Mouse (Mus musculus): ENCODE data around the gene Ehbp1.

Ehbp1 gene

DNA sequence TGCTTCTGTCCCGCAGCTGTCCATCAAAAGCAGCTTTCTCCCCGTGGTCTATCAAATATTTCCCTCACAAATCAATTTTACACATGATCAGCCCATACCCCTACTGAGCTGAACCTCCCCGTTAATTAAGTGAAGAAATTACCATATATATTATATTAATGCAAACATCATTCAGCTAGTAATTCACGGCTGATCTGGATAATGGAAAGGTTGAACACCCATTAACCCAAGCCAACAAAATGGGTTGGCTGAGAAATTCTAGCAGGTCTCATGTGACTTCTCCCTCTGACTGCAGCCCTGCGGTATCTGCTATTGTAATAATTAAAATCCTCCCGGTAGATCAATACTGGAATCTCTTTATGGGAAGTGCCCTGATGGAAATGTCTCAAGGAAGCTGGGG is 286.2 kb downstream of the Ehbp1 start:
- DNase-seq (ENCODE audit: low spot score) = no peak

- DNase-seq (ENCODE audit: low spot score) = no peak
These were observed 288.9 kb downstream of the Ehbp1 start for GRCm38 (mm10) chr11:22053034-22053668.

DNA sequence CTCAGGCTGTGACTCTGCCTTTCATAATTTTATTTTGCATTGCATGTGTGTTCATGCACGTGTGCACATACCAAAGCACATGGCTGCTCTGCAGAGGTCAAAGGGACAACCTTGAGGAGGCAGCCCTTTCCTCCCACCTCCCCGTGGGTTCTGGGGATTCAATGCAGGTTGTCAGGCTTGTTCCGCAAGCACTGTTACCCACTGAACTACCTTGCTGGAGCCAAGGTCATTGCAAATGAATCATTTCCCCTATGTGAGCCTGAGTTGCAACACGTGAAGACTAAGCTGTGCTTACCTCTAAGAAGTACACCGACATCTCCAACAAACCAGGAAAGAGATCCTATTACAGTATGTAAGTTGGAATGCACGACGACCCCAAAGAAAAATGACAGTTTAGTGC is 291.2 kb downstream of the Ehbp1 start:
- DNase-seq (ENCODE audit: low spot score) = no peak

GRCm38 (mm10) chr11:22039854-22040426 is 302.2 kb downstream of the Ehbp1 start:
- DNase-seq (ENCODE audit: low spot score) = no peak

DNA sequence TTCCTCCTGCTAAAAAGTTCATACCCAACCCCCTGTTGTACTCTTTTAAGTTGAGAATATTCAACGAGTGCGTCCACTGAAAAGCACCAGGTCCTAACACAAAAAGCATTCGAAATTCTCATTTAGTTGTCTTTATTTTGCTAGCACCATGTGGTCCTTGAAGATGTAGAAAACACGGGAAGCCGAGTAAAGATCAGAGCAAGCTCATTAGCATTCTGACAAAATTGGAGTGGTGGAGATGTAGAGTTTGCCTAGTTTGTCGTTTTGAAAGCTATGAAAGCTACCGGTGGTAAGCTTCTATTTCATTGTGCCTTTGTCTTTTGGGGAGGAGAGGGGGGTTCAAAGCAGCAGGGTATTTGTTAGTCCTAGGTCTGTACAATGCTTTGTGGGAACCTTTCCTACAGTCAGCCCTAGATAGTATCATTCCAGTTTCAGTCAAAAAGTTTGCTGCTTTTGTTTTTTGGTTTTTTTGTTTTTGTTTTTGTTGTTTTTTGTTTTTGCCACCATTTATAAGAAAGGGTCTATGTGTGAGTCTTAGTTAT is 307.5 kb downstream of the Ehbp1 start:
- no peak for DNase-seq (ENCODE audit: low spot score)

DNA sequence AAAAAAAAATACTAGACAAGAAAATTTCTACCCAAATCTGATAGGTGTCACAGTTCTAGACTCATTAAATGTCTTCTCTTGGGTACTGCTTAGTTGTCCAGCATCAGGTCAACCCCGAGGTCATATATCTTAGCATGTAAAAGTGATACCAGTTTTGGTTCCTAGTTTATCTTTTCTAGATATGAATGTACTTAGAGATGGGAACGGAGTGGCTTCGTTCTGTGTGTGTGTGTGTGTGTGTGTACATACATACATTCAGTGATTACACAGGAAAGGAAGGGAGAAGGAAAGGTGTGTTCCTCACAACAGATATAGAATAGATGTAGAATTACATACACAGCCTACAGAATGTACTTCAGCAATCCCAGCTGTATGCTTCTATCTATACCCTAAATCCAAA is 308.5 kb downstream of the Ehbp1 start:
- no peak for DNase-seq (ENCODE audit: low spot score)

DNA sequence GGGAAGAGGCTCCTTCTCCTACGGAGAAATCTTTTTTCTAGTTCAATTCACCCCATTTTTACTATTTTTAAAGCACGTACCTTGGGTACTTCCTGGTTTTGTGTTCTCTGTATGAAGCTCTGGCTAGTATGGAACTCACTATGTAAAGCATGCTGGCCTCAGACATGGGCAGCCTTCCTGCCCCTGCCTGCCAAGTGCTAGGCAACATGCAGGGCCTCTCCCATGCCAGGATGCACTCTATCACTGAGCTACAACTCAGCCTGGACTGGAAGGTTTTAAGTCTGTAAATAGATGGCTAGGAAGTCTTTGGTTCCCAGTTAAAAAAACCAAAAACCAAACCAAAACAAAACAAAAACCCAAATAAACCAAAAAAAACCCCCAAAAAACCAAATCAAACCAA is 321.5 kb downstream of the Ehbp1 start:
- no peak for DNase-seq (ENCODE audit: low spot score)

DNA sequence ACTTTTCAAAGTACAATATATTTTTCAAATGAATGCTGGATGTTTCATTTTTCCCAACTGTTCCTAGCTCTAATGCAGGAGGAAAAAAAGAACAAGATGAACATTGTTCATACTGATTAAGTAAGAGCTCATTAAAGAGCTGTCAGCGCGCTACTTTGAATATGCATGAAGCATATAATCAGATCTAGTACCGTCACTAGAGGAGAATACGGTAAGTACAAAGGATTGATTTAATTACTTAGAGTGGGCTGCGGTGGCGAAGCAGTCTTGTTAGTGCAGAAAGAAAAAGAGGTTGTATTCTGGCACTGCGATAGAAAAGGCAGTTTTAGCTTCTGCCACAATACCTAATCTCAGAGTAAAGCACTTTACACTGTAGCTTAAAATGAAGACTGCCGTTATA is 324.6 kb downstream of the Ehbp1 start:
- DNase-seq (ENCODE audit: low spot score) = no peak

DNA sequence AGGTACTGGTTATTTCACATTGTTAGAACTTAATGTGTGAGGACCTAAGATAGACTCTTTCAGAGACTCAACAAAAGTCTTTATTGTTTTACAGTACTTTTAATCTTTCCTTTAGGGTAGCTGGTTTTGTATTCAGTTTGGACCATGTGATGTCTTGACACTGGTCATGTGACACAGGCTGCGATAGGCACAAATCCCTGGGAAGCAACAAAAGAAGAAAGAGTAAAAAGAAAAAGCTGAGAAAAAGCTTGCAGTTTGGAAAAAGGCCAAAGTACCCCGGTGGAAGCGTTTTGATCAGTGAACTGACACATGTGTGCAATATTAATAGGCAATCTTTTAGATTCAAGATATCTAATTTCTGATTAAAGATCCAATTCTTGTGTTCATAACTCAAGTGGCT is 325.8 kb downstream of the Ehbp1 start:
- DNase-seq (ENCODE audit: low spot score) = no peak

- DNase-seq (ENCODE audit: low spot score) = no peak
These were observed 333.3 kb downstream of the Ehbp1 start for GRCm38 (mm10) chr11:22008817-22009216.

- no peak for DNase-seq (ENCODE audit: low spot score)
These were observed 333.9 kb downstream of the Ehbp1 start for GRCm38 (mm10) chr11:22008129-22008596.

DNA sequence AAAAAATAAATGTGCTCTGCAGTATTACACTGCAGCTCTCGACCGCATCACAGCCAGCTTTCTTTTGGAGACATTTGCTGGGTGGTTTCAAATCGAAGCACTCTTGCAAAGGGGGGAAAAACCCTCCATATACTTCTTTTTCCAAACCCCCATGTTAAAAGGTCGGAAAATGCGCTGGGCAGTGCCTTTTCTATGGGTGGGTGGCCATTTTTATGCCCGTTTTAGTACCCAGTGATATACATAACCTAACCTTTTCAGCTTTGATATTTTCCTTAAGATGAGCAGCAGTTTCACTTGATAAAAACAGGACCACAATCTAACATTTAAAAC is 334.3 kb downstream of the Ehbp1 start:
- no peak for DNase-seq (ENCODE audit: low spot score)

GRCm38 (mm10) chr11:22007088-22007780 is 334.9 kb downstream of the Ehbp1 start:
- DNase-seq (ENCODE audit: low spot score) = no peak

DNA sequence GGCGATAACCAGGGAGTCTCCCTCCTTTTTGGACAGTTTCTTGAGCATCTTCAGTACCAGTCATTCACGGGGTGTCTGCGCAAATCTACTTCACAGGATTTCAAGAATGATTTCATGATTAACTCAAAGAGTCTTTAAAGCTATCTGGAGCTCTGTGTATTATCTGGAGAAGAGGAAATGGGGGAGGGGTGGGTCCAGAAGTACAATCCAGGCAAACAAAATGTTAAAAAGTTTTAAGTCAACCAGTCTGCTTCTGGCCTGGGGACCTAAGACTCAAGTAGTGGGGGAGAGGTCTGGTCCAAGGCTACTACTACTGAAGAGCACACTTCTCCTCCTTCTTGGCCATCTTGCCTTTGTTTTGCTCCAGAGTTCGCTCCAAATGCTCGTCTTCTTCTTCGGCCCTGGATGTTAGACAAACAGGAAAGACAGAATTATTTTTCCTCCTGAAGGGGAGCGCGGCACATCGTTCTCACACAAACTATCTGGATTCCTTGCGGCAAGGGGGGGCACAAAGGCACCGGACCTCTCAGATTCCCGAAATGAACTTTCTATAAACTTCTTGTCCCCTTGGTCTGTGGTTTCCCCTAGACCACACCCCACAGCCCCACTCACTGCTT is 335.5 kb downstream of the Ehbp1 start:
- no peak for DNase-seq (ENCODE audit: low spot score)

GRCm38 (mm10) chr11:22005281-22005870 is 336.7 kb downstream of the Ehbp1 start:
- no peak for DNase-seq (ENCODE audit: low spot score)

DNA sequence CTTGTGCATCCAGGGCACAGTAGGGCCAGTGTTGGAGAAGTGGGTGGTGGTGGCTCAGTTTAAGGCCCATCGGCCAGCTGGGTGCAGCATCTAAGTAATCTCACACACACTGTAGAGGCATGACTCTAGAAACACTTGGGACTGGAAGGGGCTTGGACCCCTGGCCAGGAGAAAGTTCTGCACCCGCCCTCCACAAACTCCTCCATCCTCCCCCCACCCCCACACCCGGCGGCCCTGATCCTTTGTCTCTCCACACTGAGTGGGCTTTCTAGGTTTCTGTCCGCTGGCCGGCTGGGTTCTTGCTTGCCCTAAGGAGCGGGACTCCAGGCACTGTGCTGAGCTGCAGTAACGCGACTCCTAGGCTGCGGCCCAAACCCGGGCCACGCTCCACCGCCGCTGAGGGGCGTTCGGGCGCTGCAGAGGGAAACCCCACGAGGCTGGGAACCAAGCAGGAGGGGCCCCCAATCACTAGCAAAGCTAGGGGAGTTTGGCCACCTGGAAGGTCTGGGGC is 337.7 kb downstream of the Ehbp1 start:
- no peak for DNase-seq (ENCODE audit: low spot score)

DNA sequence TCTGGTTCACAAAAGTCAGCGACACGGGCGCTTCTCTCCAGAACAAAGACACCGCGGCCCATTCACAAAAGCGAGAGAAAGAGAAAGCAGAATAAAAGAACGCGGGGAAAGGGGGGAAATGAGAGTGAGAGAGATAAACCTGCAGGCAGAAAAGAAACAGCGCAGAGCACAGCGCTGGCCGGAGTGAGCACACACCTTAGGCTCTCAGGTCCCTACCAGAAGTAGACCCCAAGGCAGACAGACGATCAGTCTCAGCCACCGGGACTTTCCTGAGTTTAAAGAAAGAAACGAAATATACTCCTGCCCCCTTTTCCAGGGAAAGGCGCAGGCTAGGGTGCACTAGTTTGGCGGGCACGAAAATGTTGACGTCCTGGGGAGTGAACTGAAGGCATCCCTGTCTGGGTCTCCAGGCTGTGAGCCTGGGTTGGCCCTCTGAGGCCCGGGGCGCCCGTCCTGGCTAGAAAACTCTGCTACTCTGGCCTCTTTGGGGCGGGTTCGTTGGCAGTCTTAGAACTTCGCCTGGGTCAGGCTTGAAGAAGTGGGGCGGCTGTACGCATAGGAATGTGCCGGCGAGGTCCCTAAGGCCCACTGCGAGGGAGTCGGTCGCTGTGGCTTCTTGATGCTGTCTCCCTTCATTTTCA is 338.6 kb downstream of the Ehbp1 start:
- DNase-seq (ENCODE audit: low spot score) = peak; percentile 37

- peak; percentile 15 for DNase-seq (ENCODE audit: low spot score)
These were observed 339.2 kb downstream of the Ehbp1 start, which contains the start of gene Otx1 for GRCm38 (mm10) chr11:22002783-22003340. Otx1 (minus strand) TSS chr11:22002897.

DNA sequence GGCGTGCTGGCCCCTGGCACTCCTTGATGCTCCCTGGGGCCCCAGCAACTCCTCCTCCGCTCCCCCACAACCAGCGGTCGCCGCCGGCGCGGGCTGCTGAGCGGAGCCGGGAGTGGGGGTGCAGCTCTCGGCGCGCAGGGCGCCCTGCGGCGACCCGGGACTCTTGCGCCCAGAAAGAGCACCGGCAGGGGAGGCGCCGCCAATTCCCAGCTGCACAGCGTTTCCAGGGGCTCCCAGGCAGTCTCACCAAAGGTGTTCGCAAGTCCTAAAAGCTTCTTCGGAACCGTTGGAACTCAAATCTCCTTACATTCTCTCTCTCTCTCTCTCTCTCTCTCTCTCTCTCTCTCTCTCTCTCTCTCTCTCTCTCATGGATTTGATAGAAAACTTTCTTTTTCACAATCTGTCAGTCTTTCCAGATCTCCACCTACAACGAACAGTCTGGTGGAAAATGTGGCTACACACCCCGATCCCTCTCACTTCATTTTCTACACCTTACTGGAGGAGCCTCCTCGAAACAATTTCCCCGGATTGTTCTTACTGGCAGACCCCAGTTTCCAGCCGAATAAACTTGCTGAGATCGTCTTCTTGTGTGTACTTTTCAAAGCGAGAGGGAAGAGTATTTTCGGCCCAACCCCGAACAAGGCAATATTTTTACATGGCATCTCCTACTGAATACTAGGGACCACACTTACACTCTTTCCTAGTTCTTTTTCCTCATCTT is 339.9 kb downstream of the Ehbp1 start:
- peak; percentile 21 for DNase-seq (ENCODE audit: low spot score)

GRCm38 (mm10) chr11:22001321-22002061 is 340.6 kb downstream of the Ehbp1 start:
- DNase-seq (ENCODE audit: low spot score) = peak; percentile 35
